Comparison of ENCODE assay signal across 25 mouse cellular contexts in genomic region chr3:101327248-101327647, GRCm38 (mm10). TPM values are rescaled to one million over a fixed set of nuclear protein-coding genes. Genes with fewer than 3 reads are reported as not detected.
A peak's percentile ranks its signal among the peaks of the same experiment; 100 is the strongest.
DNase-seq lines count a peak whose midpoint lies in the region; TF ChIP-seq lines count a peak whose summit lies in the region.
"Had no signal": no experiment of that assay in that cellular context is flagged by ENCODE, and none has a peak within 500 bp of the region (broad histone marks: within the 10 kb centered on the region; RNA-seq: fewer than 3 reads in every experiment).

No protein-coding gene starts in this region.

- H3K27ac ChIP-seq in heart, embryonic 10.5 days, result peak overlapping the region; percentile 47; the same call in 1 of the 2 replicates
- no peak overlapping the region for H3K27ac ChIP-seq in ES-Bruce4 (ENCODE audit: insufficient read depth, low read length)
- peak overlapping the region; percentile 61 for H3K27ac ChIP-seq in embryonic facial prominence, embryonic 10.5 days (replicated peaks)
- H3K27ac ChIP-seq: heart, adult 2 months; hindbrain, embryonic 15.5 days; kidney, postnatal 0 days; macrophage; midbrain, embryonic 15.5 days; stomach, postnatal 0 days had no signal

- DNase-seq in heart, embryonic 10.5 days (ENCODE audit: low spot score), result no peak
- no peak for DNase-seq in heart, postnatal 36 days
- DNase-seq in embryonic facial prominence, embryonic 10.5 days (ENCODE audit: low spot score), result no peak
- DNase-seq in layer of hippocampus, postnatal 36 days, result no peak
- no peak for DNase-seq in T-cell, adult 2 months (ENCODE audit: low spot score)
- DNase-seq: adrenal gland, postnatal 25 days; cerebellum, adult 11-12 months; cerebellum, postnatal 14 days; gastrocnemius, postnatal 25 days; heart, adult 2 months; kidney, adult 2 months; liver, postnatal 0 days; thymus, adult 2 months had no signal

- peaks cover 10% of the 10 kb centered on the region for H3K4me1 ChIP-seq in heart, embryonic 10.5 days
- no peaks in the 10 kb centered on the region for H3K4me1 ChIP-seq in ES-Bruce4 (ENCODE audit: control insufficient read depth, insufficient read depth, low read length)
- H3K4me1 ChIP-seq in embryonic facial prominence, embryonic 10.5 days, result peaks cover 23% of the 10 kb centered on the region
- H3K4me1 ChIP-seq: hindbrain, embryonic 15.5 days; midbrain, embryonic 15.5 days had no signal

- H3K4me3 ChIP-seq in heart, embryonic 10.5 days, result no peak overlapping the region
- H3K4me3 ChIP-seq in ES-Bruce4 (ENCODE audit: low read depth, low read length), result no peak overlapping the region
- no peak overlapping the region for H3K4me3 ChIP-seq in embryonic facial prominence, embryonic 10.5 days
- H3K4me3 ChIP-seq in myocyte, result no peak overlapping the region
- H3K4me3 ChIP-seq: embryonic facial prominence, embryonic 15.5 days; heart, adult 2 months; hindbrain, embryonic 15.5 days; midbrain, embryonic 15.5 days had no signal

- no peak overlapping the region for H3K4me2 ChIP-seq in myocyte (ENCODE audit: low read depth)
- H3K4me2 ChIP-seq: embryonic facial prominence, embryonic 15.5 days; hindbrain, embryonic 15.5 days; liver, embryonic 11.5 days; midbrain, embryonic 15.5 days had no signal

- no peaks in the 10 kb centered on the region for H3K79me2 ChIP-seq in myocyte (ENCODE audit: control insufficient read depth, insufficient read depth)

- H3K36me3 ChIP-seq in heart, embryonic 10.5 days, result no peaks in the 10 kb centered on the region
- no peaks in the 10 kb centered on the region for H3K36me3 ChIP-seq in ES-Bruce4 (ENCODE audit: control insufficient read depth, insufficient read depth, low read length, poor library complexity, severe bottlenecking)
- no peaks in the 10 kb centered on the region for H3K36me3 ChIP-seq in embryonic facial prominence, embryonic 10.5 days (replicated peaks)
- no peaks in the 10 kb centered on the region for H3K36me3 ChIP-seq in myocyte (ENCODE audit: control insufficient read depth, insufficient read depth)
- H3K36me3 ChIP-seq: embryonic facial prominence, embryonic 15.5 days; hindbrain, embryonic 15.5 days; midbrain, embryonic 15.5 days had no signal

- intact Hi-C loops in heart, postnatal 36 days (cut with DNase I), result no loop called here

- H3K27me3 ChIP-seq in heart, embryonic 10.5 days (ENCODE audit: insufficient read depth, poor library complexity, severe bottlenecking), result peaks cover 6% of the 10 kb centered on the region; the same call in 1 of the 2 replicates
- H3K27me3 ChIP-seq in ES-Bruce4 (ENCODE audit: control insufficient read depth, insufficient read depth, low read length, poor library complexity, severe bottlenecking) (no peaks in the 10 kb centered on the region), myocyte (ENCODE audit: control insufficient read depth, insufficient read depth, insufficient read length) (no peaks in the 10 kb centered on the region)
- H3K27me3 ChIP-seq in embryonic facial prominence, embryonic 10.5 days (replicated peaks; ENCODE audit: low read depth, poor library complexity, severe bottlenecking), result no peaks in the 10 kb centered on the region
- H3K27me3 ChIP-seq: embryonic facial prominence, embryonic 15.5 days; hindbrain, embryonic 15.5 days; midbrain, embryonic 15.5 days had no signal

- peak; percentile 62; the same call in 1 of the 2 replicates for TF ChIP-seq EP300 in ES-Bruce4 (IDR thresholded peaks at IDR 0.05; ENCODE audit: insufficient read depth, low read depth, low read length)

- WGBS in heart, embryonic 10.5 days, result 65% methylated on average over 2 of the region's 2 CpGs
- WGBS in embryonic facial prominence, embryonic 10.5 days, result 60% methylated on average over 2 of the region's 2 CpGs

- TF ChIP-seq POLR2A in ES-Bruce4 (IDR thresholded peaks at IDR 0.05; ENCODE audit: insufficient read depth, low read length), result no peak
- TF ChIP-seq POLR2A in myocyte (IDR thresholded peaks at IDR 0.05; ENCODE audit: insufficient read length, low read depth), result no peak

- no peak overlapping the region for H3K9ac ChIP-seq in ES-Bruce4 (ENCODE audit: low read depth, poor library complexity, severe bottlenecking)
- H3K9ac ChIP-seq: embryonic facial prominence, embryonic 15.5 days; hindbrain, embryonic 15.5 days; liver, postnatal 0 days; midbrain, embryonic 15.5 days had no signal

- TF ChIP-seq CTCF in ES-Bruce4 (IDR thresholded peaks at IDR 0.05; ENCODE audit: low read depth, low read length), result no peak

- no peak overlapping the region for H3ac ChIP-seq in myocyte (ENCODE audit: control insufficient read depth, insufficient read length)

- H3K9me3 ChIP-seq in heart, embryonic 10.5 days, result no peaks in the 10 kb centered on the region; the same call in 1 of the 2 replicates
- no peaks in the 10 kb centered on the region for H3K9me3 ChIP-seq in ES-Bruce4 (replicated peaks; ENCODE audit: control insufficient read depth, insufficient read depth, low read length, poor library complexity, severe bottlenecking)
- no peaks in the 10 kb centered on the region for H3K9me3 ChIP-seq in embryonic facial prominence, embryonic 10.5 days
- H3K9me3 ChIP-seq: embryonic facial prominence, embryonic 15.5 days; midbrain, embryonic 15.5 days had no signal

TF ChIP-seq in myocyte, 11 proteins besides CTCF, POLR2A, EP300 and RAD21:
- TF ChIP-seq MYOG (IDR thresholded peaks at IDR 0.05; ENCODE audit: control insufficient read depth in 1 of 3, insufficient read depth in 1 of 3, insufficient read length in 2 of 3, low read depth in 2 of 3) (peak in 2 of 3 experiments; percentile 21 to 81), TCF12 (IDR thresholded peaks at IDR 0.05; ENCODE audit: insufficient read depth, poor library complexity, severe bottlenecking) (peak; percentile 46), POLR2AphosphoS2 (IDR thresholded peaks at IDR 0.05; ENCODE audit: insufficient read length, low read depth) (no peak), CEBPB (IDR thresholded peaks at IDR 0.05; ENCODE audit: insufficient read depth, poor library complexity, severe bottlenecking) (peak; percentile 77), MYOD1 (IDR thresholded peaks at IDR 0.05; ENCODE audit: control insufficient read depth in 1 of 3, insufficient read length in 2 of 3, low read depth in 2 of 3) (peak in 2 of 3 experiments; percentile 84 to 86), REST (IDR thresholded peaks at IDR 0.05; ENCODE audit: insufficient read depth, insufficient read length) (no peak), USF1 (IDR thresholded peaks at IDR 0.05; ENCODE audit: low read depth) (no peak), E2F4 (IDR thresholded peaks at IDR 0.05; ENCODE audit: insufficient read depth) (no peak), SRF (IDR thresholded peaks at IDR 0.05; ENCODE audit: control insufficient read depth, insufficient read length, low read depth) (peak; percentile 44), TCF3 (IDR thresholded peaks at IDR 0.05; ENCODE audit: insufficient read length, low read depth) (peak; percentile 37)
TF ChIP-seq in myocyte: peak in this region for 6.

RNA-seq across cellular contexts. Expression of gene Cd2, which starts 39.5 kb away (rescaled TPM):
- polyA plus RNA-seq in heart, embryonic 10.5 days (2016; fragmentation: Nextera tagmentation; extraction: Ambion mirVana), result 0.23 and 0.38 TPM in 2 replicates
- total RNA-seq in heart, postnatal 36 days (2021), result under 1 TPM; 0.43 to 0.44 TPM
- polyA plus RNA-seq in ES-Bruce4 (2011; ENCODE audit: insufficient read depth, insufficient read length, low read depth, missing spikeins), result 0.58 and 1.8 TPM in 2 replicates
- not detected in 2 replicates for polyA plus RNA-seq in embryonic facial prominence, embryonic 10.5 days (2016; fragmentation: Nextera tagmentation; extraction: Ambion mirVana)
- polyA plus RNA-seq in myocyte (2012; fragmentation: generic; extraction: Trizol), result not detected
- not detected for total RNA-seq in layer of hippocampus, postnatal 36 days (2021)
- total RNA-seq: layer of hippocampus, postnatal 10 days had no signal
- polyA plus RNA-seq: heart, embryonic 14.5 days; hindbrain, embryonic 15.5 days; kidney, postnatal 0 days; limb, embryonic 11.5 days; liver, embryonic 11.5 days; midbrain, embryonic 15.5 days; stomach, postnatal 0 days had no signal

RNA-seq across cellular contexts. Expression of gene Igsf3, which starts 49.6 kb away (rescaled TPM):
- polyA plus RNA-seq in heart, embryonic 10.5 days (2016; fragmentation: Nextera tagmentation; extraction: Ambion mirVana), result 41.9 and 45.9 TPM in 2 replicates
- total RNA-seq in heart, postnatal 36 days (2021), result 10 to 100 TPM in 1 of 2 experiments, 1 to 10 TPM in 1; 9.9 to 13.2 TPM
- polyA plus RNA-seq in ES-Bruce4 (2011; ENCODE audit: insufficient read depth, insufficient read length, low read depth, missing spikeins) (29.1 and 30.5 TPM in 2 replicates), myocyte (2012; fragmentation: generic; extraction: Trizol) (8.9 TPM)
- polyA plus RNA-seq in embryonic facial prominence, embryonic 10.5 days (2016; fragmentation: Nextera tagmentation; extraction: Ambion mirVana), result 52.1 and 59.2 TPM in 2 replicates
- 10 to 100 TPM; 17.0 to 20.6 TPM for total RNA-seq in layer of hippocampus, postnatal 36 days (2021)
